Mouse (Mus musculus) brain, embryonic 18.5 days (tissue): ENCODE measurements around the gene Defa21.
"Not testable (repeated sequence)": the region's sequence is repeated elsewhere in the genome, so short reads cannot be mapped to it uniquely, and the experiment has no call there.

Experiments used
- DNase-seq: peaks from one replicate; pipeline ENCODE4 v3.0.0-alpha.2; 2012; ENCODE audit warnings: low read depth, low spot score

Defa21 gene

DNA sequence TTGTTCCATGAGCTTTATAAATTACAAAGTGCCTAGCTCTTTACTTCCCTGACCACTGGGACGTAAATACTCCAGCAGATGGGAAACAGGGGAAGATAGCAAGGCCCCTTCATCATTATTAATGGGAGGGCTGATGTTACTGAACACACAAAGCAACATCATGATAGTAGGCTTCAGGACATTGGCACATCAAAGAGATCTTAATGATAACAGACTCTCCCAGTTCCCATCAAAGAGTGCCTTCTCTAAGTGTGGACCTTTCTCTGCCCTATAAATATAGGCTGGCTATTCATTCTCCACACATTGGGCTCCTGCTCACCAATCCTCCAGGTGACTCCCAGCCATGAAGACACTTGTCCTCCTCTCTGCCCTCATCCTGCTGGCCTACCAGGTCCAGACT lies at the start of gene Defa21:
Defa21 (plus strand) TSS at position 301 of the 400 bp plus-strand sequence.
- not testable (repeated sequence) for DNase-seq

DNA sequence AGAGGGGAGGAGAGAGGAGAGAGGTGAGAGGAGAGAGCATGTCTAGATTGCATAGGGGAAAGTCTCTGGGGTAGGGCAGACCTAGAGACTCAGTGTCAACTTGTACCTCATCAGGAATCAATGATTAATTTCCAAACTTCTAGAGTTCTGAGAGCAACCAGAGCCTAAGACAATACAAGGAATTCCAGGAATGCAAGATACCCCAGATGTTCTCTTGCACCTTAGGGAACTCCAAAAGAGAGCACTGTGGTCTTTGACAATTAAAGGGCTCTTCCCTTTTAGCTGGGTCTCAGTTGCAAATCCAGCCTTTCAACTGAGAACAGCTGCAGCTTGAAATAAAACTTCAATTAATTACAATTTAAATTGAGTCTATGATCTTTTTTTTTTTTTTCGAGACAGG lies 45.5 kb upstream of the Defa21 start:
- no peak for DNase-seq

DNA sequence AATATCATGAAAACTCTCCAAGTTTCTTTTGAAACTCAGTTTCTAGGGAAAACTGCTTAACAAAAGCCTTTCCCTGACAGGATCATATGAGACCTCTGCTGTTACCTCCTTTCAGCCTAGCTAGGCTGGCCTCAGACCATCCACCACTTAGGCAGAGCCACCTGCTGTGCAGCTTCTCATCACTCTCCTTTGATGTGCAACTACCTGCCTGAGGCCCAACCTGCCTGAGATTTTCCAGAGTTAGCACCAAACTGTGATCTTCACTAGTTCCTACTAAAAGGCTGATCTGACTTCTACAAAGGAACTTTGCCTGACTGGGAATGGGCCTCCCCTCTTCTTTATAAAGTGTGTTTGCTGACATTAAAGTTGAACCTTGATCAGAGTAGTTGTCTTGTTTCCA lies 31.3 kb upstream of the Defa21 start:
- not testable (repeated sequence) for DNase-seq

DNA sequence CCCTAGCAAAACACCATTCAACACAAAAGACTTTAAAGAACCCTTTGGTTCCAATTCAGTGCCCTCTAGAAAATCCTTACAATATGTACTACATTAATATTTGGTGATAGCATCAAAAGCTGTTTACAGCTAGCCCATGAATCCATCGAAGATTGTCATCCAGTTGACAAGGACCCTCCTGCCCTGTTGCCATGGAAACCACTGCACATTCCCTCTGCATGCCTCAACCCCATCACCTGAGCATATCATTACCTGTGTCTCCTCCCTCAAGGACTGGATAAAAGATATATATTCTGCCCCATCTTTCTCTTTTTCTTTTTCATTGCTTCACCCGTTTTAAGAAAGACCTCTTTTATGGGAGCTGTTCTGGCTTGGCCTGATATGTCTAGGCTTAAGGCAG lies 28.6 kb upstream of the Defa21 start:
- DNase-seq: no peak

DNA sequence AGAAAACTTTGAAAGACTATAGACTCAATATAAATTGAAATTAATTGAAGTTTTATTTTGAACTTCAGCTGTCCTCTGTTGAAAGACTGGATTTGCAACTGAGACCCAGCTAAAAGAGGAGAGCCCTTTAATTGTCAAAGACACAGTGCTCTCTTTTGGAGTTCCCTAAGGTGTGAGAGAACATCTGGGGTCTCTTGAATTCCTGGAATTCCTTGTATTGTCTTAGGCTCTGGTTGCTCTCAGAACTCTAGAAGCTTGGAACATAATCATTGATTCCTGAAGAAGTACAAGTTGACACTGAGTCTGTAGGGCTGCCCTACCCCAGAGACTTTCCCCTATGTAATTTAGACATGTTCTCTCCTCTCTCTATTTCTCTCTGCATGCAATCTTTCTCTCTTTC lies 28.1 kb upstream of the Defa21 start:
- no peak for DNase-seq

DNA sequence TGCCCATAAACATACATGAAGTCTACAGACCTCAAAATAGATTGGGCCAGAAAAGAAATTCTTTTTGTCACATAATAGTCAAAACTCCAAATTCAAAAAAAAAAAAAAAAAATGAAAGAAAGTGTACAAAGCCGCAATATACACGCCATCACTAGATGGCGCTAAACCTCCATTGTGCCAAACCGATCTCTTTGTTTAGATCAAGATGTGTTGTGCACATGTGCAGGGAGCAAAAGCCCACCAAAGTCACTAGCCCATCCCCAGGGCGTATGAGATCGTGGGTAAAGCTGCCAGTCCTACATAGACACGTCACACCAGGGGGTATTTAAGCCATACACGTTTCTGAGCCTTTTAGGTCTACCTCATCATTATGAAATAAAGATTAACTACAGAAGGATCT lies 24.2 kb upstream of the Defa21 start:
- DNase-seq: no peak

DNA sequence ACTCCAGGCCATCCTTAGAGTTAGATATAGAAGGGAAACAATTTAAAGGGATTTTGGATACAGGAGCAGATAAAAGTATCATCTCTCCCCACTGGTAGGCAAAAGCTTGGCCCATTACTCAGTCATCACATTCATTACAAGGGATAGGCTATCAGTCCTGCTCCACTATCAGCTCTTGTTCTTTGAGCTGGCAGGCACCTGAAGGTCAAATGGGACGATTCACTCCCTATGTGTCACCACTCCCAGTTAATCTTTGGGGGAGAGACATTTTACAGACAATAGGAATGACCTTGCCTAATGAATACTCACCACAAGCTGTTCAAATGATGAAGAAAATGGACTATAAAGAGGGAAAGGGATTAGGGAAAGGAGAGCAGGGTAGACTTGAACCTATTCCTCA lies 18.5 kb upstream of the Defa21 start:
- no peak for DNase-seq

DNA sequence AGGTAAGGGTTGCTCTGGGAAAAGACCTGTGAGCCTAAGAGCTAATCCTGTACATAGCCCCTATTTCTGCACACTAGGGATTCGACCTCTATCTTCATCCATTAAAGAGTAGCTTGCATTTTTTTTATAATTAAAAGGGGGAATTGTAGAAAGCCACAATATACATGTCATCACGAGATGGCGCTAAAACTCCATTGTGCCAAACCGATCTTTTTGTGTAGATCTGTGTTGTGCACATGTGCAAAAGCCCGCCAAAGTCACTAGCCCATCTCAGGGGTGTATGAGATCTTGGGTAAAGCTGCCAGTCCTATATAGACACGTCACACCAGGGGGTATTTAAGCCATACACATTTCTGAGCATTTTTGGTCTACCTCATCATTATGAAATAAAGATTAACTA lies 16.8 kb upstream of the Defa21 start:
- not testable (repeated sequence) for DNase-seq

DNA sequence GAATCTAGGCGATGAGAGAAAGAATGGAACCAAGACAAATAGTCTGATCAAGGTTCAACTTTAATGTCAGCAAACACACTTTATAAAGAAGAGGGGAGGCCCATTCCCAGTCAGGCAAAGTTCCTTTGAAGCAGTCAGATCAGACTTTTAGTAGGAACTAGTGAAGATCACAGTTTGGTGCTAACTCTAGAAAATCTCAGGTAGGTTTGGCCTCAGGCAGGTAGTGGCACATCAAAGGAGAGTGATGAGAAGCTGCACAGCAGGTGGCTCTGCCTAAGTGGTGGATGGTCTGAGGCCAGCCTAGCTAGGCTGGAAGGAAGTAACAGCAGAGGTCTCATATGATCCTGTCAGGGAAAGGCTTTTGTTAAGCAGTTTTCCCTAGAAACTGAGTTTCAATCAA lies 14.8 kb upstream of the Defa21 start:
- DNase-seq: not testable (repeated sequence)

DNA sequence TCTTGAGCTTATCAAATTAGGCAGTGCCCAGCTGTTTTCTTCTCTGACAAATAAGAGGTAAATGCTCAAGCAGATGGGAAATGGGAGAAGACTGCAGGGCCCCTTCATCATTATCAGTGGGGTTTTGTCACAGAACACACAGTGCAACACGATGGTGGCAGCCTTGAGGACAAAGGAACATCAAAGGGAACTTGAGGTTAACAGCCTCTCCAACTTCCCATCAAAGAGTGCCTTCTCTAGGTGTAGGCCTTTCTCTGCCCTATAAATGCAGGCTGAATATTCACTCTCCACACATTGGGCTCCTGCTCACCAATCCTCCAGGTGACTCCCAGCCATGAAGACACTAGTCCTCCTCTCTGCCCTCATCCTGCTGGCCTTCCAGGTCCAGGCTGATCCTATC lies 29.4 kb downstream of the Defa21 start, which contains the start of gene Defa23:
Defa23 (plus strand) TSS at position 301 of the 400 bp plus-strand sequence.
- DNase-seq: not testable (repeated sequence)

DNA sequence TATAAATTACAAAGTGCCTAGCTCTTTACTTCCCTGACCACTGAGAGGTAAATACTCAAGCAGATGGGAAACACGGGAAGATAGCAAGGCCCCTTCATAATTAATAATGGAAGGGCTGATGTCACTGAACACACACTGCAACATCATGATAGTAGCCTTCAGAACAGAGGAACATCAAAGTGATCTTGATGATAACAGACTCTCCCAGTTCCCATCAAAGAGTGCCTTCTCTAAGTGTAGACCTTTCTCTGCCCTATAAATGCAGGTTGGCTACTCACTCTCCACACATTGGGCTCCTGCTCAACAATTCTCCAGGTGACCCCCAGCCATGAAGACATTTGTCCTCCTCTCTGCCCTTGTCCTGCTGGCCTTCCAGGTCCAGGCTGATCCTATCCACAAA lies 39.4 kb downstream of the Defa21 start, which contains the start of gene Defa35:
Defa35 (plus strand) TSS at position 301 of the 400 bp plus-strand sequence.
- not testable (repeated sequence) for DNase-seq
